9 mouse cellular contexts compared by ENCODE assay signal in the genomic region with DNA sequence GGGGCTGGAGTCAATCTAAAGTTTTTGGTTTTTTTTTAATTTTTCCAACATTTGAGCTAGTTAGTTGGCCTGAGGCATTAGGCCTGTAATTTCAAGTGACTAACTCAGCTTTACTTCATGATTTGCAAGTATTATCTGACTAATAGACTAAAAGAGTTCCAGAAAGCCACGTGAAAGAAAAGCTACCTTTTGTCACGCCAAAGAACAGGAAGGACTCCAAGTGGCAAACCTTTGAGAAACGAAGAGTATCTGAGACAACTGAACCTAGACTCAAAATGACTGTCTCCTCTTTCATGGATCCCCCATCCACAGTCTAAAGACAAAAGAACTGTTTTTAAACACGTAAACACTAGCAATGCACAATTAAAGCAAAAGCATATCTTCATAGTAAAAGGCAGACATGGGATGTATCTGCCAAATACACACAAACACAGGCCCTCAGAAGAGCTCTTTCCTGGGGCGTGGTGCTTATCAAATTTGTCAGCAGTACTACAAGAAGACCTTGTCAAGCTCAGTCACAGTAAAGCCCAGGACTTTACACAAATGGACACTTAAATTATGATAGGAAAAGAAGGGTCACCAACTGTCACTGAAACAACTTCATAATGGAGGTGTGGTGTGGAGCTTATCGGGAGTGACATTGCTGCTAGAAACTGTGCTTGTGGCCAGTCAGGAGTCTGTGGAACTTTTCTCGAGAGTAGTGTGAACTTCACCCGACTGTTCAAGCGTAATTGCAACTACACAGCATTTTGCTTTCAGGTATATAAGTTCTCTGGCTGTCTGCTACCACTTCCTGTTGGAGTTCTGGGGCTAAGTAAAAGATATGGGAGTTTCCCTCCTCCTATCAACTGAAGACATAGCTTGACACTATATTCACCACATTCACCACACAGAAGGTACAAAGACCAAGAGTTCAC. TPM values are rescaled to one million over a fixed set of nuclear protein-coding genes. Genes with fewer than 3 reads are reported as not detected.
DNase-seq lines count a peak whose midpoint lies in the region; ATAC-seq and TF ChIP-seq lines count a peak whose summit lies in the region.
"Had no signal": no experiment of that assay in that cellular context is flagged by ENCODE, and none has a peak within 500 bp of the region (broad histone marks: within the 10 kb centered on the region; RNA-seq: fewer than 3 reads in every experiment).

No protein-coding gene starts in this region.

- peaks cover 22% of the 10 kb centered on the region for H3K4me1 ChIP-seq in heart, embryonic 11.5 days (ENCODE audit: control insufficient read depth, insufficient read depth, low read length)
- peaks cover 26% of the 10 kb centered on the region for H3K4me1 ChIP-seq in thymus, adult 2 months (replicated peaks; ENCODE audit: control insufficient read depth, insufficient read depth, low read length)
- peaks cover 87% of the 10 kb centered on the region for H3K4me1 ChIP-seq in liver, embryonic 13.5 days (replicated peaks)

- H3K36me3 ChIP-seq in heart, embryonic 11.5 days (ENCODE audit: control insufficient read depth, insufficient read depth, low read length), result no peaks in the 10 kb centered on the region
- no peaks in the 10 kb centered on the region for H3K36me3 ChIP-seq in thymus, adult 2 months (ENCODE audit: control insufficient read depth, insufficient read depth, low read length)
- peaks cover 20% of the 10 kb centered on the region for H3K36me3 ChIP-seq in liver, embryonic 13.5 days

- no peak overlapping the region for H3K9ac ChIP-seq in heart, embryonic 11.5 days (ENCODE audit: low read depth, low read length)
- H3K9ac ChIP-seq in liver, embryonic 13.5 days, result peak overlapping the region; percentile 97

- no peak for ATAC-seq in heart, embryonic 11.5 days (replicated peaks; ENCODE audit: insufficient number of reproducible peaks, low FRiP score, low TSS enrichment)
- peak; percentile 75 for ATAC-seq in liver, embryonic 13.5 days (ENCODE audit: low read depth)
- no peak for ATAC-seq in cerebellum, adult (ENCODE audit: insufficient number of reproducible peaks, low FRiP score, low TSS enrichment)

- no peaks in the 10 kb centered on the region for H3K9me3 ChIP-seq in heart, embryonic 11.5 days (replicated peaks; ENCODE audit: control insufficient read depth, low read length)
- H3K9me3 ChIP-seq in liver, embryonic 13.5 days (replicated peaks), result no peaks in the 10 kb centered on the region

- WGBS in heart, embryonic 11.5 days (ENCODE audit: insufficient replicate concordance), result 63% methylated on average over 9 of the region's 9 CpGs
- 12% methylated on average over 9 of the region's 9 CpGs for WGBS in thymus, adult 2 months
- whole genome bisulfite sequencing in liver, embryonic 13.5 days (ENCODE audit: insufficient replicate concordance), result 14% methylated on average over 9 of the region's 9 CpGs

- intact Hi-C loops in heart, postnatal 25 days (cut with DNase I), result loop anchor here (5.0 kb wide), 1 partner anchor 39 kb away; no protein-coding TSS in a partner anchor

- H3K27ac ChIP-seq in heart, embryonic 11.5 days (ENCODE audit: low read depth, low read length), result peak overlapping the region; percentile 60; the same call in 1 of the 2 replicates
- H3K27ac ChIP-seq in thymus, adult 2 months (ENCODE audit: control insufficient read depth, insufficient read depth, low read length), result peak overlapping the region; percentile 76
- H3K27ac ChIP-seq in liver, embryonic 13.5 days, result peak overlapping the region; percentile 99

- peak overlapping the region; percentile 22 for H3K4me2 ChIP-seq in heart, embryonic 11.5 days
- peak overlapping the region; percentile 79 for H3K4me2 ChIP-seq in liver, embryonic 13.5 days

- TF ChIP-seq POLR2A in thymus, adult 2 months (IDR thresholded peaks at IDR 0.05; ENCODE audit: control insufficient read depth, extremely low read depth, insufficient read depth, low read length, poor library complexity), result no peak

- no peak for DNase-seq in heart, postnatal 25 days (ENCODE audit: low spot score)
- DNase-seq in thymus, adult 2 months, result peak; percentile 35
- no peak for DNase-seq in thymus, postnatal 4 days
- peak; percentile 73 for DNase-seq in liver, embryonic 13.5 days
- DNase-seq in right cerebral cortex, postnatal 10 days (ENCODE audit: low spot score in 2 of 2), result no peak
- no peak for DNase-seq in cerebellum, adult 11-12 months
- DNase-seq: adrenal gland, adult 2 months had no signal

- H3K4me3 ChIP-seq in heart, embryonic 11.5 days (ENCODE audit: low read depth, low read length), result no peak overlapping the region
- H3K4me3 ChIP-seq in thymus, adult 2 months (ENCODE audit: control insufficient read depth, insufficient read depth, low read length), result no peak overlapping the region
- peak overlapping the region; percentile 94 for H3K4me3 ChIP-seq in liver, embryonic 13.5 days (replicated peaks)

- H3K27me3 ChIP-seq in heart, embryonic 11.5 days (ENCODE audit: control insufficient read depth, insufficient read depth, low read length), result no peaks in the 10 kb centered on the region
- no peaks in the 10 kb centered on the region for H3K27me3 ChIP-seq in thymus, adult 2 months (ENCODE audit: control insufficient read depth, insufficient read depth, low read length)
- no peaks in the 10 kb centered on the region for H3K27me3 ChIP-seq in liver, embryonic 13.5 days

- no peak for TF ChIP-seq CTCF in thymus, adult 2 months (IDR thresholded peaks at IDR 0.05; ENCODE audit: borderline replicate concordance, control insufficient read depth, extremely low read depth, insufficient read depth, low read length, poor library complexity)

RNA-seq across cellular contexts. Expression of a gene that starts 3.4 kb away (rescaled TPM):
- 23.6 and 24.4 TPM in 2 replicates for polyA plus RNA-seq in heart, embryonic 11.5 days (2014; fragmentation: Nextera tagmentation; extraction: Ambion mirVana)
- total RNA-seq in heart, postnatal 25 days (2021), result 1 to 10 TPM; 8.9 to 9.9 TPM
- 24.7 and 27.6 TPM in 2 replicates for polyA plus RNA-seq in thymus, adult 2 months (2012; rRNA removed)
- 30.9 and 38.0 TPM in 2 replicates for polyA plus RNA-seq in liver, embryonic 13.5 days (2015; fragmentation: Nextera tagmentation; extraction: Ambion mirVana)

RNA-seq across cellular contexts. Expression of a gene that starts 29.8 kb away (rescaled TPM):
- polyA plus RNA-seq in heart, embryonic 11.5 days (2014; fragmentation: Nextera tagmentation; extraction: Ambion mirVana), result 614 and 628 TPM in 2 replicates
- 100 to 1,000 TPM; 180 to 195 TPM for total RNA-seq in heart, postnatal 25 days (2021)
- 52.2 and 61.1 TPM in 2 replicates for polyA plus RNA-seq in thymus, adult 2 months (2012; rRNA removed)
- 702 and 803 TPM in 2 replicates for polyA plus RNA-seq in liver, embryonic 13.5 days (2015; fragmentation: Nextera tagmentation; extraction: Ambion mirVana)

RNA-seq across cellular contexts. Expression of a gene that starts 59.2 kb away (rescaled TPM):
- 12.2 and 12.3 TPM in 2 replicates for polyA plus RNA-seq in heart, embryonic 11.5 days (2014; fragmentation: Nextera tagmentation; extraction: Ambion mirVana)
- total RNA-seq in heart, postnatal 25 days (2021), result 10 to 100 TPM; 21.2 to 22.5 TPM
- polyA plus RNA-seq in thymus, adult 2 months (2012; rRNA removed), result 12.6 and 19.1 TPM in 2 replicates
- 6.4 and 6.7 TPM in 2 replicates for polyA plus RNA-seq in liver, embryonic 13.5 days (2015; fragmentation: Nextera tagmentation; extraction: Ambion mirVana)

Comparison
In these comparisons a context has a peak if more than half of its experiments do, and no peak if none do; other contexts are left out.
1. DNase-seq: peak in thymus, adult 2 months (single experiment) and liver, embryonic 13.5 days (single experiment); none in heart, postnatal 25 days (single experiment), thymus, postnatal 4 days (single experiment), right cerebral cortex, postnatal 10 days (0 of 2) and cerebellum, adult 11-12 months (single experiment).
2. Peak in every context shown above with its lines, with median percentiles within 50 percentile points of each other: H3K27ac ChIP-seq.